ENCODE assay signal across 11 mouse cellular contexts in genomic region chr2:85163311-85164047, GRCm38 (mm10). TPM values are rescaled to one million over a fixed set of nuclear protein-coding genes. Genes with fewer than 3 reads are reported as not detected.
A peak's percentile ranks its signal among the peaks of the same experiment; 100 is the strongest.
DNase-seq lines count a peak whose midpoint lies in the region; ATAC-seq and TF ChIP-seq lines count a peak whose summit lies in the region.
"Had no signal": no experiment of that assay in that cellular context is flagged by ENCODE, and none has a peak within 500 bp of the region (broad histone marks: within the 10 kb centered on the region; RNA-seq: fewer than 3 reads in every experiment).

No protein-coding gene starts in this region.

- peaks cover 9% of the 10 kb centered on the region; the same call in 1 of the 2 replicates for H3K4me1 ChIP-seq in heart, adult 2 months (ENCODE audit: control insufficient read depth, insufficient read depth, low read length)
- peaks cover 19% of the 10 kb centered on the region for H3K4me1 ChIP-seq in kidney, embryonic 15.5 days
- H3K4me1 ChIP-seq in midbrain, embryonic 13.5 days (replicated peaks) = peaks cover 19% of the 10 kb centered on the region

- peak; percentile 72 for ATAC-seq in kidney, embryonic 15.5 days (replicated peaks; ENCODE audit: low FRiP score)
- no peak for ATAC-seq in midbrain, embryonic 13.5 days

- no peaks in the 10 kb centered on the region for H3K79me2 ChIP-seq in heart, adult 2 months (replicated peaks; ENCODE audit: control insufficient read depth, insufficient read depth, low read length)

- 22% methylated on average over 7 of the region's 7 CpGs for WGBS in heart, adult 2 months
- WGBS in kidney, embryonic 15.5 days = 16% methylated on average over 7 of the region's 7 CpGs
- 60% methylated on average over 7 of the region's 7 CpGs for WGBS in midbrain, embryonic 13.5 days

- no peaks in the 10 kb centered on the region for H3K27me3 ChIP-seq in heart, adult 2 months (ENCODE audit: control insufficient read depth, insufficient read depth, low read length)
- peaks cover 7% of the 10 kb centered on the region; the same call in 1 of the 2 replicates for H3K27me3 ChIP-seq in kidney, embryonic 15.5 days
- no peaks in the 10 kb centered on the region for H3K27me3 ChIP-seq in midbrain, embryonic 13.5 days

- TF ChIP-seq CTCF in heart, adult 2 months (IDR thresholded peaks at IDR 0.05) = no peak

- no peak overlapping the region for H3K4me2 ChIP-seq in kidney, embryonic 15.5 days
- H3K4me2 ChIP-seq in midbrain, embryonic 13.5 days (replicated peaks) = no peak overlapping the region

- DNase-seq in heart, adult 2 months = no peak
- DNase-seq in heart, adult 18-20 months = no peak
- DNase-seq in embryo, embryonic 9.5 days (ENCODE audit: extremely low spot score) = peak; percentile 64
- peak; percentile 69 for DNase-seq in lung, postnatal 10 days
- DNase-seq in right cerebral cortex, adult 2 months (ENCODE audit: low spot score in 2 of 2) = no peak
- no peak for DNase-seq in layer of hippocampus, postnatal 25 days (ENCODE audit: extremely low spot score in 1 of 2, low spot score in 1 of 2)
- DNase-seq: cerebellum, postnatal 25 days; gastrocnemius, postnatal 36 days had no signal

- TF ChIP-seq POLR2A in heart, adult 2 months (IDR thresholded peaks at IDR 0.05; ENCODE audit: insufficient read depth, low read depth, low read length) = no peak

- H3K4me3 ChIP-seq in heart, adult 2 months = no peak overlapping the region
- no peak overlapping the region for H3K4me3 ChIP-seq in kidney, embryonic 15.5 days (replicated peaks)
- H3K4me3 ChIP-seq in midbrain, embryonic 13.5 days (replicated peaks) = no peak overlapping the region

- peak overlapping the region; percentile 36 for H3K27ac ChIP-seq in heart, adult 2 months
- 0 out of 2 replicates have a peak overlapping the region, but pooled peaks have one; percentile 30 for H3K27ac ChIP-seq in kidney, embryonic 15.5 days
- H3K27ac ChIP-seq in midbrain, embryonic 13.5 days = no peak overlapping the region

- no peaks in the 10 kb centered on the region for H3K36me3 ChIP-seq in heart, adult 2 months (ENCODE audit: control insufficient read depth, insufficient read depth, low read length)
- H3K36me3 ChIP-seq in kidney, embryonic 15.5 days = no peaks in the 10 kb centered on the region
- no peaks in the 10 kb centered on the region for H3K36me3 ChIP-seq in midbrain, embryonic 13.5 days

- intact Hi-C loops in heart, adult 2 months (cut with DNase I) = no loop called here

- H3K9ac ChIP-seq in heart, adult 2 months (ENCODE audit: low read depth, low read length) = no peak overlapping the region
- H3K9ac ChIP-seq in kidney, embryonic 15.5 days = no peak overlapping the region
- H3K9ac ChIP-seq in midbrain, embryonic 13.5 days (replicated peaks) = no peak overlapping the region

- TF ChIP-seq EP300 in heart, adult 2 months (IDR thresholded peaks at IDR 0.05; ENCODE audit: insufficient read depth, low read depth, low read length) = no peak

- no peaks in the 10 kb centered on the region for H3K9me3 ChIP-seq in kidney, embryonic 15.5 days (replicated peaks)
- H3K9me3 ChIP-seq in midbrain, embryonic 13.5 days = no peaks in the 10 kb centered on the region

RNA-seq across cellular contexts. Expression of gene Aplnr, which starts 27.5 kb away (rescaled TPM):
- total RNA-seq in heart, adult 2 months (2021) = 10 to 100 TPM; 20.5 to 21.4 TPM
- polyA plus RNA-seq in heart, adult 2 months (2012; rRNA removed) = 35.3 and 76.1 TPM in 2 replicates
- total RNA-seq in heart, adult 18-20 months (2021) = 10 to 100 TPM in 1 of 2 experiments, 1 to 10 TPM in 1; 5.7 to 11.3 TPM
- polyA plus RNA-seq in kidney, embryonic 15.5 days (2015; fragmentation: Nextera tagmentation; extraction: Ambion mirVana) = 94.6 and 104 TPM in 2 replicates
- polyA plus RNA-seq in midbrain, embryonic 13.5 days (2015; fragmentation: Nextera tagmentation; extraction: Ambion mirVana) = 20.1 and 21.0 TPM in 2 replicates
- total RNA-seq in layer of hippocampus, postnatal 25 days (2021) = 1 to 10 TPM; 1.1 to 1.4 TPM
- polyA plus RNA-seq: C2C12 had no signal

RNA-seq across cellular contexts. Expression of gene Lrrc55, which starts 33.5 kb away (rescaled TPM):
- 1 to 10 TPM in 1 of 2 experiments, under 1 TPM in 1; 0.81 to 1.6 TPM for total RNA-seq in heart, adult 2 months (2021)
- polyA plus RNA-seq in heart, adult 2 months (2012; rRNA removed) = 1.3 and 3.1 TPM in 2 replicates
- total RNA-seq in heart, adult 18-20 months (2021) = 1 to 10 TPM; 1.2 to 1.5 TPM
- 0.40 and 0.65 TPM in 2 replicates for polyA plus RNA-seq in kidney, embryonic 15.5 days (2015; fragmentation: Nextera tagmentation; extraction: Ambion mirVana)
- 7.0 and 7.6 TPM in 2 replicates for polyA plus RNA-seq in midbrain, embryonic 13.5 days (2015; fragmentation: Nextera tagmentation; extraction: Ambion mirVana)
- 10 to 100 TPM; 15.0 to 19.1 TPM for total RNA-seq in layer of hippocampus, postnatal 25 days (2021)
- polyA plus RNA-seq: C2C12 had no signal

Comparison
In these comparisons a context has a peak if more than half of its experiments do, and no peak if none do; other contexts are left out.
1. DNase-seq: peak in embryo, embryonic 9.5 days (single experiment) and lung, postnatal 10 days (single experiment); none in heart, adult 2 months (0 of 2), heart, adult 18-20 months (0 of 2), right cerebral cortex, adult 2 months (0 of 2) and layer of hippocampus, postnatal 25 days (0 of 2).
2. RNA of gene Lrrc55, which starts 33.5 kb away (total RNA-seq): 15.0 to 19.1 TPM in layer of hippocampus, postnatal 25 days; 0.81 to 1.6 TPM in heart, adult 2 months and 1.2 to 1.5 TPM in heart, adult 18-20 months; every median in the first group is over 4 times any median in the second.